Mouse (Mus musculus) kidney, embryonic 14.5 days (tissue): Measurements from ENCODE around the gene Gm8165. TPM values are rescaled to one million over a fixed set of nuclear protein-coding genes. Genes with fewer than 3 reads are reported as not detected.
"Not testable (repeated sequence)": the region's sequence is repeated elsewhere in the genome, so short reads cannot be mapped to it uniquely, and the experiment has no call there.

Experiments used
- ATAC-seq: fragments of 200-750 bp; cut with Nextera tagmentation; 2 replicates; pipeline ENCODE4 v1.8.0; 2017; ENCODE audit warnings: moderate number of reproducible peaks, mild to moderate bottlenecking, moderate TSS enrichment, moderate library complexity; ENCODE audit not compliant: low FRiP score, low TSS enrichment
- H3K27ac ChIP-seq: fragments of 300-500 bp; sonication (generic); 2 replicates; pipeline ENCODE4 v1.5.1; 2014; ENCODE audit warnings: low read depth, mild to moderate bottlenecking, low read length, moderate library complexity, mixed read lengths
- H3K27me3 ChIP-seq: fragments of 300-500 bp; sonication (generic); 2 replicates; pipeline ENCODE4 v1.6.1; 2014; ENCODE audit warnings: mild to moderate bottlenecking, low read length; ENCODE audit not compliant: control insufficient read depth, insufficient read depth
- H3K36me3 ChIP-seq: fragments of 300-500 bp; sonication (generic); 2 replicates; pipeline ENCODE4 v1.6.1; 2014; ENCODE audit warnings: low read length, mixed read lengths; ENCODE audit not compliant: control insufficient read depth, insufficient read depth
- H3K4me1 ChIP-seq: fragments of 300-500 bp; sonication (generic); 2 replicates; pipeline ENCODE4 v1.6.1; 2014; ENCODE audit warnings: low read length, mixed read lengths; ENCODE audit not compliant: control insufficient read depth, insufficient read depth
- H3K4me2 ChIP-seq: fragments of 300-500 bp; sonication (generic); replicated peaks from 2 replicates; pipeline ENCODE4 v1.6.1; 2014; ENCODE audit warnings: low read depth, mild to moderate bottlenecking, low read length
- H3K4me3 ChIP-seq: fragments of 300-500 bp; sonication (generic); 2 replicates; pipeline ENCODE4 v1.5.1; 2014; ENCODE audit warnings: mild to moderate bottlenecking, low read length
- H3K9ac ChIP-seq: fragments of 300-500 bp; sonication (generic); 2 replicates; pipeline ENCODE4 v1.6.1; 2014; ENCODE audit warnings: low read depth, mild to moderate bottlenecking, low read length, moderate library complexity
- H3K9me3 ChIP-seq: fragments of 300-500 bp; sonication (generic); 2 replicates; pipeline ENCODE4 v1.6.1; 2016; ENCODE audit warnings: low read length; ENCODE audit not compliant: control insufficient read depth
- WGBS: fragments of 180-500 bp; shearing (Covaris S2); extraction: QIAGEN DNeasy Blood & Tissue Kit; methylation state at CpG from one replicate; pipeline ENCODE4 v1.1.7; 2014; 5-methylcytosine and 5-hydroxymethylcytosine counted together
- polyA plus RNA-seq: library from polyadenylated mRNA; unstranded; fragments of >200 nt; fragmentation: Nextera tagmentation; extraction: Ambion mirVana; gene quantifications from 2 replicates; pipeline ENCODE4 v1.2.1, GENCODE M21; 2014

Gm8165 gene
- not detected in 2 replicates for polyA plus RNA-seq

DNA sequence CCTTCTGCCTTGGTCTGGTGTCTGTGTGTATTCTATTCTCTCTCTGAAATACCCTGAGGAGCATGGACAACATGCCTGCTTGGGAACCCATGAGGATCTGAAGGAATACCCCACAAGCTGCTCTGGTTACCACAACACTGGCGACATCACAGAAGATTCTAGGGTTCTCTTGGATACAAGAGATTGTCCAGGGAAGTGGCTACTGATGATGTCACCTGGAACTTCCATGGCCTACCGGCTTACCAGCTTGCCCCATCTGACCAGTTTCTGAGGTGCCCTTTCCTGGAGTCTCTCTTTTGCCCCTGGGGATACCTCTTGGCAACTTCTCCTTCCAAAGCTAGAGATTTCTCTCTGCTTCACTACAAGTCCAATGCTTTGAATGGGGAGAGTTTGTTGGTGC is at the start of gene Gm8165:
Gene Gm8165, minus strand, starts transcription at position 101 of the 400 bp plus-strand sequence.
- H3K4me1 ChIP-seq, H3K36me3 ChIP-seq, H3K9ac ChIP-seq, ATAC-seq, H3K27me3 ChIP-seq, H3K4me3 ChIP-seq, H3K27ac ChIP-seq, H3K4me2 ChIP-seq, H3K9me3 ChIP-seq: not testable (repeated sequence)
- no CpG with 5 or more reads among the region's 2 CpGs for WGBS

- not testable (repeated sequence) for H3K4me2 ChIP-seq, H3K9me3 ChIP-seq, H3K27me3 ChIP-seq, ATAC-seq, H3K4me3 ChIP-seq, H3K36me3 ChIP-seq, H3K27ac ChIP-seq, H3K4me1 ChIP-seq, H3K9ac ChIP-seq
- 88% methylated on average over 4 of the region's 4 CpGs for WGBS
Observed at GRCm38 (mm10) chr14:43697621-43698020, 20.6 kb upstream of the Gm8165 start, which contains the start of gene Gm7324. Gene Gm7324 (plus strand): TSS chr14:43697828.

Other genes with a start within 250 kb of the Gm8165 start
- not detected in 2 replicates for gene Gm5799, start 133.6 kb downstream of the Gm8165 start, polyA plus RNA-seq
- not detected in 2 replicates for gene Gm17654, start 98.1 kb downstream of the Gm8165 start, polyA plus RNA-seq
- gene Gm10375, start 69.2 kb downstream of the Gm8165 start, polyA plus RNA-seq = not detected in 2 replicates
- 1.2 and 1.4 TPM in 2 replicates for gene Gm7324, start 20.6 kb upstream of the Gm8165 start, polyA plus RNA-seq
- gene Gm16506, start 50.3 kb upstream of the Gm8165 start, polyA plus RNA-seq = not detected in 2 replicates
- not detected in 2 replicates for gene Gm6526, start 70.7 kb upstream of the Gm8165 start, polyA plus RNA-seq
- not detected in 2 replicates for gene Gm8180, start 107.5 kb upstream of the Gm8165 start, polyA plus RNA-seq
- gene Ear1, start 198.3 kb upstream of the Gm8165 start, polyA plus RNA-seq = not detected in 2 replicates
- not detected in 2 replicates for gene Ear10, start 246.4 kb upstream of the Gm8165 start, polyA plus RNA-seq
- gene Gm8113, start 248.2 kb upstream of the Gm8165 start, polyA plus RNA-seq = 21.1 and 27.7 TPM in 2 replicates